In genomic region chr3:27736180-27736579, GRCm38 (mm10) we compare ENCODE assay signal across 10 mouse cellular contexts. TPM values are rescaled to one million over a fixed set of nuclear protein-coding genes. Genes with fewer than 3 reads are reported as not detected.
DNase-seq lines count a peak whose midpoint lies in the region; ATAC-seq lines count a peak whose summit lies in the region.
"Had no signal": no experiment of that assay in that cellular context is flagged by ENCODE, and none has a peak within 500 bp of the region (broad histone marks: within the 10 kb centered on the region; RNA-seq: fewer than 3 reads in every experiment).

No protein-coding gene starts in this region.

- DNase-seq in heart, embryonic 10.5 days (ENCODE audit: low spot score), result no peak
- no peak for DNase-seq in heart, adult 8-10 months (ENCODE audit: low spot score)
- DNase-seq in lung, postnatal 10 days, result no peak
- DNase-seq in retina, postnatal 1 day, result peak; percentile 37
- no peak for DNase-seq in right cerebral cortex, postnatal 36 days (ENCODE audit: low spot score in 2 of 2)
- no peak for DNase-seq in cerebellum, adult 18-20 months
- DNase-seq: layer of hippocampus, postnatal 36 days; right cerebral cortex, postnatal 25 days had no signal

- H3K9ac ChIP-seq in lung, embryonic 16.5 days (ENCODE audit: low read length), result no peak overlapping the region; the same call in 1 of the 2 replicates
- H3K9ac ChIP-seq in hindbrain, embryonic 16.5 days (ENCODE audit: low read depth, low read length), result no peak overlapping the region

- peak overlapping the region; percentile 30 for H3K4me2 ChIP-seq in lung, embryonic 16.5 days (ENCODE audit: low read depth, low read length)
- H3K4me2 ChIP-seq in hindbrain, embryonic 16.5 days (ENCODE audit: low read length), result peak overlapping the region; percentile 42

- no peak overlapping the region; the same call in 1 of the 2 replicates for H3K27ac ChIP-seq in heart, embryonic 10.5 days
- H3K27ac ChIP-seq in lung, embryonic 16.5 days (ENCODE audit: low read length), result 0 out of 2 replicates have a peak overlapping the region, but pooled peaks have one; percentile 34
- no peak overlapping the region for H3K27ac ChIP-seq in hindbrain, embryonic 16.5 days (ENCODE audit: low read depth, low read length)

- H3K36me3 ChIP-seq in heart, embryonic 10.5 days, result no peaks in the 10 kb centered on the region
- no peaks in the 10 kb centered on the region for H3K36me3 ChIP-seq in lung, embryonic 16.5 days (ENCODE audit: control insufficient read depth, insufficient read depth, low read length)
- H3K36me3 ChIP-seq in hindbrain, embryonic 16.5 days (ENCODE audit: control insufficient read depth, insufficient read depth, low read length), result no peaks in the 10 kb centered on the region

- H3K9me3 ChIP-seq in heart, embryonic 10.5 days, result no peaks in the 10 kb centered on the region
- H3K9me3 ChIP-seq in lung, embryonic 16.5 days (ENCODE audit: control insufficient read depth, low read length), result no peaks in the 10 kb centered on the region
- H3K9me3 ChIP-seq in hindbrain, embryonic 16.5 days (ENCODE audit: control insufficient read depth, low read length), result no peaks in the 10 kb centered on the region

- H3K4me1 ChIP-seq in heart, embryonic 10.5 days, result peaks cover 8% of the 10 kb centered on the region
- peaks cover 2% of the 10 kb centered on the region; the same call in 1 of the 2 replicates for H3K4me1 ChIP-seq in lung, embryonic 16.5 days (replicated peaks; ENCODE audit: control insufficient read depth, insufficient read depth, low read length)
- peaks cover 2% of the 10 kb centered on the region; the same call in 1 of the 2 replicates for H3K4me1 ChIP-seq in hindbrain, embryonic 16.5 days (ENCODE audit: control insufficient read depth, insufficient read depth, low read depth, low read length)

- peak overlapping the region; percentile 13; the same call in 1 of the 2 replicates for H3K4me3 ChIP-seq in heart, embryonic 10.5 days
- no peak overlapping the region for H3K4me3 ChIP-seq in lung, embryonic 16.5 days (ENCODE audit: low read length)
- no peak overlapping the region for H3K4me3 ChIP-seq in hindbrain, embryonic 16.5 days (ENCODE audit: low read length)

- peak; percentile 68 for ATAC-seq in lung, embryonic 16.5 days (ENCODE audit: low read depth)
- peak; percentile 40; the same call in 1 of the 2 replicates for ATAC-seq in hindbrain, embryonic 16.5 days

- 33% methylated on average over 9 of the region's 9 CpGs for WGBS in heart, embryonic 10.5 days
- 22% methylated on average over 9 of the region's 9 CpGs for WGBS in lung, embryonic 16.5 days
- WGBS in hindbrain, embryonic 16.5 days, result 24% methylated on average over 9 of the region's 9 CpGs

- H3K27me3 ChIP-seq in heart, embryonic 10.5 days (ENCODE audit: insufficient read depth, poor library complexity, severe bottlenecking), result no peaks in the 10 kb centered on the region
- H3K27me3 ChIP-seq in lung, embryonic 16.5 days (ENCODE audit: control insufficient read depth, insufficient read depth, low read depth, low read length), result no peaks in the 10 kb centered on the region
- H3K27me3 ChIP-seq in hindbrain, embryonic 16.5 days (replicated peaks; ENCODE audit: control insufficient read depth, insufficient read depth, low read length), result no peaks in the 10 kb centered on the region

RNA-seq across cellular contexts. Expression of gene Fndc3b, which starts 25.1 kb away (rescaled TPM):
- polyA plus RNA-seq in heart, embryonic 10.5 days (2016; fragmentation: Nextera tagmentation; extraction: Ambion mirVana), result 21.9 and 26.0 TPM in 2 replicates
- total RNA-seq in heart, adult 8-10 months (2022), result 10 to 100 TPM; 41.8 to 50.5 (median 49.8) TPM
- polyA plus RNA-seq in lung, embryonic 16.5 days (2015; fragmentation: Nextera tagmentation; extraction: Ambion mirVana), result 36.3 and 36.9 TPM in 2 replicates
- 7.5 and 9.4 TPM in 2 replicates for polyA plus RNA-seq in hindbrain, embryonic 16.5 days (2015; fragmentation: Nextera tagmentation; extraction: Ambion mirVana)
